Mouse (Mus musculus): ENCODE measurements around the gene Celf2.

GRCm38 (mm10) chr2:7087480-7087879, 421.9 kb downstream of the Celf2 start:
- TF ChIP-seq CTCF (IDR thresholded peaks at IDR 0.05; ENCODE audit: extremely low read depth, insufficient read length, insufficient replicate concordance, low read depth, low read length) (no peak), POLR2A (IDR thresholded peaks at IDR 0.05; ENCODE audit: low read depth, low read length) (no peak)
